Mouse (Mus musculus) kidney, embryonic 16.5 days (tissue): Measurements from ENCODE around the gene Lmtk3. TPM values are rescaled to one million over a fixed set of nuclear protein-coding genes. Genes with fewer than 3 reads are reported as not detected.

Experiments
- ATAC-seq: fragments of 200-750 bp; cut with Nextera tagmentation; 2 replicates; pipeline ENCODE4 v1.8.0; 2017; ENCODE audit warnings: moderate TSS enrichment; ENCODE audit not compliant: low FRiP score, low TSS enrichment
- H3K27ac ChIP-seq: fragments of 300-500 bp; sonication (generic); 2 replicates; pipeline ENCODE4 v1.5.1; 2014; ENCODE audit warnings: low read length
- H3K27me3 ChIP-seq: fragments of 300-500 bp; sonication (generic); 2 replicates; pipeline ENCODE4 v1.6.1; 2014; ENCODE audit warnings: low read length, control low read depth, mixed read lengths; ENCODE audit not compliant: insufficient read depth
- H3K36me3 ChIP-seq: fragments of 300-500 bp; sonication (generic); 2 replicates; pipeline ENCODE4 v1.6.1; 2014; ENCODE audit warnings: low read length, control low read depth, mixed read lengths; ENCODE audit not compliant: insufficient read depth
- H3K4me1 ChIP-seq: fragments of 300-500 bp; sonication (generic); 2 replicates; pipeline ENCODE4 v1.6.1; 2014; ENCODE audit warnings: low read length, control low read depth, mixed read lengths; ENCODE audit not compliant: insufficient read depth
- H3K4me2 ChIP-seq: fragments of 300-500 bp; sonication (generic); replicated peaks from 2 replicates; pipeline ENCODE4 v1.6.1; 2014; ENCODE audit warnings: low read depth, low read length
- H3K4me3 ChIP-seq: fragments of 300-500 bp; sonication (generic); 2 replicates; pipeline ENCODE4 v1.5.1; 2014; ENCODE audit warnings: mild to moderate bottlenecking, low read length
- H3K9ac ChIP-seq: fragments of 300-500 bp; sonication (generic); replicated peaks from 2 replicates; pipeline ENCODE4 v1.6.1; 2014; ENCODE audit warnings: low read length
- H3K9me3 ChIP-seq: fragments of 300-500 bp; sonication (generic); 2 replicates; pipeline ENCODE4 v1.6.1; 2016; ENCODE audit warnings: low read length, control low read depth
- WGBS: fragments of 180-500 bp; shearing (Covaris S2); extraction: QIAGEN DNeasy Blood & Tissue Kit; methylation state at CpG from one replicate; pipeline ENCODE4 v1.1.7; 2014; 5-methylcytosine and 5-hydroxymethylcytosine counted together
- polyA plus RNA-seq: library from polyadenylated mRNA; unstranded; fragments of >200 nt; fragmentation: Nextera tagmentation; extraction: Ambion mirVana; gene quantifications from 2 replicates; pipeline ENCODE4 v1.2.1, GENCODE M21; 2015

Lmtk3 gene
- polyA plus RNA-seq, 1 experiment from 2014 or later = 1.3 TPM

GRCm38 (mm10) chr7:45800546-45801204, 17.1 kb downstream of the Lmtk3 start:
- Histone ChIP-seq H3K4me1 (peaks cover 27% of the 10 kb centered on the region; the same call in 1 of the 2 replicates), H3K4me2 (peak overlapping the region; percentile 53), H3K9me3 (no peaks in the 10 kb centered on the region), H3K27ac (0 out of 2 replicates have a peak overlapping the region, but pooled peaks have one; percentile 37), H3K4me3 (peak overlapping the region; percentile 36), H3K9ac (0 out of 2 replicates have a peak overlapping the region, but pooled peaks have one; percentile 40), H3K36me3 (0 out of 2 replicates have a peak, but pooled peaks cover 4% of the 10 kb centered on the region), H3K27me3 (peaks cover 15% of the 10 kb centered on the region)
- peak; percentile 53 for ATAC-seq
- 16% methylated on average over 22 of the region's 25 CpGs for WGBS

DNA sequence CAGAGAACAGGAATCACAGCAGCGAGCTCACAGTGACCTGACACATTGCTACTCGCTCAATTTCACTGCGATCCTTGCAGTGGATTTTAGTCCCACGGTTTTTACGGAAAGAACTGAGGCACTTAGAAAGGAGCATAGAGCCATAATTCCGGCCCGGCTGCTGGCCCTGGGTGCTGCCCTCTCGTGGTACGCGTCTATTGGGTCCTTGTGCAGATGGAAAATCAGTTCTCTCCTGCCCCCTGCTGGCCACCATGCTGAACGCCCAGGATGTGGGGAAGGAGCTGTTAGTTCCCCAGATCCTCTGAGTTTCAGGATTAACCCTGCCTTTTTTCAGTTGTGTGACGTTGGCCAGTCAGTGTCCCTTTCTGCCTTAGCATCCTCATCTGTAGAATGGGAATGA, 17.8 kb downstream of the Lmtk3 start:
- H3K9me3 ChIP-seq = no peaks in the 10 kb centered on the region
- H3K4me3 ChIP-seq = peak overlapping the region; percentile 36; the same call in 1 of the 2 replicates
- 0 out of 2 replicates have a peak overlapping the region, but pooled peaks have one; percentile 37 for H3K27ac ChIP-seq
- H3K9ac ChIP-seq = 0 out of 2 replicates have a peak overlapping the region, but pooled peaks have one; percentile 40
- H3K4me2 ChIP-seq = peak overlapping the region; percentile 53
- peaks cover 15% of the 10 kb centered on the region for H3K27me3 ChIP-seq
- peaks cover 7% of the 10 kb centered on the region; the same call in 1 of the 2 replicates for H3K36me3 ChIP-seq
- H3K4me1 ChIP-seq = peaks cover 27% of the 10 kb centered on the region; the same call in 1 of the 2 replicates
- WGBS = 4% methylated on average over 12 of the region's 12 CpGs
- peak; percentile 39; the same call in 1 of the 2 replicates for ATAC-seq

DNA sequence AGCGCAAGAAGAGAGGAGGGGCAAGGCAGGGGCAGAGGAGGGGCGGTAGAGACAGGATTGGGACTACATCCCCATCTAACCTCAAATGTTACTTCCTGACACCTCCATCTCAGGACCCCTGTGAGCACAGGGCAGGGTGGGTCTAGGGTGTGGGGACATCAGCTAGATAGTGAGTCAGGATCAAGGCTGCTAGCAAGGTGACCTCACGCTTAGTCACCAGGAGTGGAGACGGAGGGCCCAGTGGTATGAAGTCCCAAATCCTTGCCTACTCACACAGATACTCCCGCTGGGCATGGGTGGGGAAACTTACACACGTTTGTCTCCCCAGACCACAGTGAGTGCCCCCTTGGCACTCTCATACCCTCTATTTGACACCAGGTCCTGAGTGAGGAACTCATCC, 19.0 kb downstream of the Lmtk3 start:
- no peak overlapping the region for H3K4me3 ChIP-seq
- WGBS = 87% methylated on average over 6 of the region's 6 CpGs
- H3K9me3 ChIP-seq = no peaks in the 10 kb centered on the region
- no peak overlapping the region for H3K9ac ChIP-seq
- H3K27me3 ChIP-seq = peaks cover 9% of the 10 kb centered on the region
- peaks cover 19% of the 10 kb centered on the region for H3K36me3 ChIP-seq
- H3K4me1 ChIP-seq = peaks cover 23% of the 10 kb centered on the region; the same call in 1 of the 2 replicates
- H3K27ac ChIP-seq = no peak overlapping the region
- no peak for ATAC-seq
- H3K4me2 ChIP-seq = no peak overlapping the region

GRCm38 (mm10) chr7:45805941-45806340, 22.4 kb downstream of the Lmtk3 start:
- Histone ChIP-seq H3K4me3 (no peak overlapping the region), H3K9me3 (no peaks in the 10 kb centered on the region), H3K9ac (no peak overlapping the region), H3K27ac (no peak overlapping the region), H3K4me1 (peaks cover 2% of the 10 kb centered on the region; the same call in 1 of the 2 replicates), H3K36me3 (peaks cover 52% of the 10 kb centered on the region), H3K4me2 (no peak overlapping the region), H3K27me3 (no peaks in the 10 kb centered on the region)
- WGBS = 71% methylated on average over 5 of the region's 5 CpGs
- ATAC-seq = no peak

DNA sequence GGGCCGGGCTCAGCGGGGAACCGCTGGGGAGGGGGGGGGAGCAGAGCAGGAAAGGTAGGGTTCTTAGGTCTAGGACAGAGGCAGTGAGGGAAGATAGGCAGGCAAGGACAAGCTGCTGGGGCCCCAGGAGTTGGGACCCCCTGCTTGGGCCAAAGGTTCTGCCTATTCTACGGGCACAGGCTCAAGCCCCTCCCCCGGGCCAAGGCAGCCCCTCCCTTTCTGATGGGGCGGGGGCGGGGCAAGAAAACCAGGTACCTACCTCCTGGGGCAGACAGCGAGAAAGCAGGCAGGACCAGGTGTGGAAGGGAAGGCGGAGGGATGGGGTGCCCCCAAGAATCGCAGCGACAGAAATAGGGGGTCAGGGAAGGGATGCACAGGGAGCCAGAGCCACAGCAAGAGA, 24.9 kb downstream of the Lmtk3 start:
- no peaks in the 10 kb centered on the region for H3K9me3 ChIP-seq
- H3K27me3 ChIP-seq = no peaks in the 10 kb centered on the region
- H3K4me1 ChIP-seq = peaks cover 13% of the 10 kb centered on the region
- no peak overlapping the region for H3K27ac ChIP-seq
- H3K36me3 ChIP-seq = peaks cover 67% of the 10 kb centered on the region
- 47% methylated on average over 10 of the region's 11 CpGs for WGBS
- ATAC-seq = no peak
- no peak overlapping the region for H3K4me3 ChIP-seq
- no peak overlapping the region for H3K9ac ChIP-seq
- H3K4me2 ChIP-seq = no peak overlapping the region

DNA sequence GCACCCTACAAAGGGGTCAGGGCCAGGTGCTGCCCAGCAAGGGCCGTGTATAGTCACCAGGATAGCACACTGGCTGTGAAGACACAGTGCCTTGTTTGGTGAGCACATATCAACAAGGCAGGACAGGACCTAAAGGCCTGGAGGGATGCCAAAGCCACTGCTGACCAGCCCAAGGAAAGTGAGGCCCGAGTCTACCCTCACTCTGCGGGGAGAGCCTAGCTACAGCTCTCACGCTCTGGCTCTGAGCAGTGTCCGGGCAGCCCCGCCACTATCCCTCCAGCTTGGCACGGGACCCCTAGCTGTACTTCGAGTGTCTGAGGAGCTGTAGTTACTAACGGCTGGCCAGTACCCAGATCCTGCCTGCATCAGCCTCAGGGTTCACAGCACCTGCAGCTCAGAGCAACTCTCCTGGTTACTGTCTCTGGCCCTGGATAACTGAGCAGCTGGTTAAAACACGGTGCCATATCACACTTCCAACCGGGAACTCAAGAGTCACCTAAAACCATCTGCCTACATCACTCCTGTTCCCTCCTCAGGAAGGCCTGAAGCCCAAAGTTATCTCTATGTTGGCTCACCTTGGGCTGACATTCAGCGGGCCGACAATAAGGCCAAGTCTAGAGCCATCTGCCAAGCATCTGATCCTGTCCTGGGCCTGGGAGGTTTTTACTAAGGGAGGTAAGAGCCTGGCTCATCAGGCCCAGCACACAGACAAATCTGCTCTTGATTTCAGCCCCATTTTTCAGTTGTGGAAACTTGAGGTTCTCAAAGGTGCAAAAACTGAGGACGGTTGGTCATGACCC, 25.9 kb downstream of the Lmtk3 start:
- ATAC-seq = no peak
- H3K4me3 ChIP-seq = no peak overlapping the region
- H3K36me3 ChIP-seq = peaks cover 67% of the 10 kb centered on the region
- H3K27ac ChIP-seq = no peak overlapping the region
- H3K27me3 ChIP-seq = no peaks in the 10 kb centered on the region
- no peak overlapping the region for H3K4me2 ChIP-seq
- no peaks in the 10 kb centered on the region for H3K9me3 ChIP-seq
- no peak overlapping the region for H3K9ac ChIP-seq
- 85% methylated on average over 13 of the region's 14 CpGs for WGBS
- H3K4me1 ChIP-seq = peaks cover 13% of the 10 kb centered on the region

- Histone ChIP-seq H3K9me3 (no peaks in the 10 kb centered on the region), H3K27ac (peak overlapping the region; percentile 100; the same call in 1 of the 2 replicates), H3K9ac (peak overlapping the region; percentile 100), H3K4me3 (peak overlapping the region; percentile 99), H3K27me3 (no peaks in the 10 kb centered on the region), H3K36me3 (peaks cover 49% of the 10 kb centered on the region), H3K4me2 (peak overlapping the region; percentile 92), H3K4me1 (peaks cover 20% of the 10 kb centered on the region)
- no peak for ATAC-seq
- WGBS = 75% methylated on average over 8 of the region's 8 CpGs
Measured at GRCm38 (mm10) chr7:45812921-45813320, 29.4 kb downstream of the Lmtk3 start.

DNA sequence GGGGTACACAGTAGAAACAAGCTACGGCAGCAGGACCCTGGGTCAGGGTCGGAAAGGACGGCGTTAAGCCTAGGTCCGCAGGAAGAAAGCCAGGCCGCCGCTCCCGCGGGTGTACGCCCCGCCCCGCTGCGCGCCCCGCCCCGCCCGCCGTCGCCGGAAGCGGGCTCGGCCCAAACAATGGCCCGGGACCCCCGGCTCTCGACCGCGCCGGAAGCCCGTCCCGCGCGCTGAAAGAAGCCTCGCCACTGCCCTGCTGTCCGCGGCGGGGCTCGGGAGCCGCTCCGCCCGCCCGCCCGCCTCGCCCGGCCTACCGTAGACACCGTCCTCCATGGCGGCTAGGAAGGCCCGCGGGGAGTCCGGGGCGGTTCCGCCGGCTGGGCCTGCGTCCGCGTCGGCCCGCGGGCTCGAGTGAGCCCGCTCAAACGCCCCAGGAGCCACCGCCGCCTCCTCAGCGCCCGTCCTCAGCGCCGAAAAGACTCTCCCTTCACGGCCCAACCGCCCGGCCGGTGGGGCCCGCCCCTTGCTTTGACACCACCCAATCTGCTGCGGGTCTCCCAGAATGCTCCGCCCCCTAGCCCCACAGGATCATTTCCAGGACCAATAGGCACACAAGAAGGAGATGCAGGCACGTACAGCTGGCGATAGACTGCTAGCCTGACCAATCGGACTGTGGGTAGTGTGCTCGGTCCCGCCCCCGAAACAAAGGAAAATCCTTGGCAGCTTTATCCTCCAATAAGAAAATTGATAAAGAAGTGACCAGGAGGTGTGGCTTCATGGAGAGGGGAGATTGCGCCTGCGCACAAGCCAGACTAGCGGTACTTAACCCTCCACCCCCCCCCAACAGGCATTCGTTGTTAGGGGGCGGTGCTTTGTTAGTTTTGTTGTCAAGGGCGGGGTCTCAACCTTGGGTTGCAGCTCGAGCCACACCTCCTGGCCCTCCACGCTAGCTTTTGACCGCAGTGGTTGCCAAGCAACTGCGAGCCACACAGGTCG, 30.5 kb downstream of the Lmtk3 start, which contains the start of gene Cyth2:
Gene Cyth2 (minus strand): TSS at position 795 of the 993 bp plus-strand sequence.
- Histone ChIP-seq H3K4me2 (peak within 1 kb of the TSS; percentile 92), H3K36me3 (peaks cover 38% of the 10 kb centered on the region), H3K4me1 (peaks cover 20% of the 10 kb centered on the region)

DNA sequence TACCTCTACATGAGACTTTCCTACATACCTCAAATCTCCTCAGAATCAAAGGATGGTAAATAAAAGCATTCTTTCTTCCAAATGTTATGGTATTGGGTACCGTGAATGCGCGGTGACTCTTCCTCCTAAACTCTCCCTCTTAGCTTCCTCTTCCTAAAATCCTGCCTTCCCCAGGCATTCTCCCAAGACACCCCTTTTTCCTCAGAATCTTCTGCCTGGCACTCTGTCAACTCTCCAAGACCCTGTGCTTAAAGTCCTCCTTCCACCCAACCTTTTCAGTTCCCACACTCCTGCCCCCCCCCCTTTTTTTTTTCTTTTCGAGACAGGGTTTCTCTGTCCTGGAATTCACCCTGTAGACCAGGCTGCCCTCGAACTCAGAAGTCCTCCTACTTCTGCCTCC, 31.3 kb downstream of the Lmtk3 start:
- H3K4me2 ChIP-seq = peak overlapping the region; percentile 62
- peak overlapping the region; percentile 26; the same call in 1 of the 2 replicates for H3K9ac ChIP-seq
- no peaks in the 10 kb centered on the region for H3K27me3 ChIP-seq
- 11% methylated on average over 5 of the region's 5 CpGs for WGBS
- H3K9me3 ChIP-seq = no peaks in the 10 kb centered on the region
- ATAC-seq = no peak
- peaks cover 21% of the 10 kb centered on the region for H3K4me1 ChIP-seq
- H3K4me3 ChIP-seq = peak overlapping the region; percentile 30
- H3K36me3 ChIP-seq = peaks cover 30% of the 10 kb centered on the region
- H3K27ac ChIP-seq = no peak overlapping the region

More for the DNA sequence above, 30.5 kb downstream of the Lmtk3 start, which contains the start of gene Cyth2:
- Histone ChIP-seq H3K27ac (peak within 1 kb of the TSS; percentile 100), H3K9ac (peak within 1 kb of the TSS; percentile 100), H3K27me3 (no peaks in the 10 kb centered on the region), H3K4me3 (peak within 1 kb of the TSS; percentile 99), H3K9me3 (no peaks in the 10 kb centered on the region)
- peak; percentile 99 for ATAC-seq
- WGBS = under 1% methylated on average over 88 of the region's 92 CpGs
